Mouse (Mus musculus) right cerebral cortex, postnatal 14 days (tissue): ENCODE results near the gene Hhat.
A peak's percentile ranks its signal among the peaks of the same experiment; 100 is the strongest.

Source experiments
- DNase-seq: peaks from one replicate; pipeline ENCODE4 v3.0.0; 2022

The Hhat gene

GRCm38 (mm10) chr1:192784374-192784773, 13.4 kb upstream of the Hhat start:
- DNase-seq = peak; percentile 52

- DNase-seq = no peak
Observed at GRCm38 (mm10) chr1:192781256-192781655, 10.2 kb upstream of the Hhat start.

GRCm38 (mm10) chr1:192778869-192779514, 8.0 kb upstream of the Hhat start:
- DNase-seq = no peak

DNA sequence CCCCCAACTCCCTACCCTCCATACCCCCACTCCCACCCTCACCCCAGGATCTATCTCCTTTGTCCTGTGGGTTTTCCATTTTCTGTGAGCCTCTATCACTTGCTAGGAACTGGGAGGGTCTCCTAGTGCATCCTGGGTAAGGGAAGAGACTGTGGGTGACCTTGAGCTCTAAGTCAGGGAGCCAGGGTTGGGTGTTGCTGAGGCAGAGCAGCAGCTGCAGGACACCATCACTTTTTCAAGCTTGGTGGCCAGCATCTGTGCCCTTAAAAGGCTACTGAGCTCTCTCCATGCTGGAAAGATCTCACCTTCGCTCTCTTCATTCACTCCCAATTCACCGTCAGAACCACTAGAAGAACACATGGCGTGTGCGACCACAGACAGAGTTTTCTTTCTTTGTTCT, 7.2 kb upstream of the Hhat start:
- no peak for DNase-seq

DNA sequence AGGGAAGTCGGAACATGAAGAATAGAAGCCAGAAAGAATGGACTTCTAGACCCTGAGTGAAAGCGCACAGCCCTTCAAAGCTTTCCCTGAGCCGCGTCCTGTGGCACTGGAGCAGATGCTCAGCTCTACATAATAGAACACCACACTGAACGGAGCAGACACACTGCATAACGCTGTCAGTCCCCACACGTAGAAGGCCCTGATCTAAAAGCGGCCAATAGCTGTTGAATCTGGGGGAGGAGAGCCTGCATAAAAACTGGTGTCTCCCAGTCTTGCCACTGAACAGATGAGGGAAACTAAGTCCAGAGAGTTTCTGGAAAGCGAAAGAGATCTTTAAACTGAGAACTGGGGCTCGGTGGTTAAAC, 911 bp downstream of the Hhat start:
- no peak for DNase-seq

GRCm38 (mm10) chr1:192765531-192765930, 5.5 kb downstream of the Hhat start:
- no peak for DNase-seq

GRCm38 (mm10) chr1:192764547-192764946, 6.5 kb downstream of the Hhat start:
- DNase-seq = no peak

DNA sequence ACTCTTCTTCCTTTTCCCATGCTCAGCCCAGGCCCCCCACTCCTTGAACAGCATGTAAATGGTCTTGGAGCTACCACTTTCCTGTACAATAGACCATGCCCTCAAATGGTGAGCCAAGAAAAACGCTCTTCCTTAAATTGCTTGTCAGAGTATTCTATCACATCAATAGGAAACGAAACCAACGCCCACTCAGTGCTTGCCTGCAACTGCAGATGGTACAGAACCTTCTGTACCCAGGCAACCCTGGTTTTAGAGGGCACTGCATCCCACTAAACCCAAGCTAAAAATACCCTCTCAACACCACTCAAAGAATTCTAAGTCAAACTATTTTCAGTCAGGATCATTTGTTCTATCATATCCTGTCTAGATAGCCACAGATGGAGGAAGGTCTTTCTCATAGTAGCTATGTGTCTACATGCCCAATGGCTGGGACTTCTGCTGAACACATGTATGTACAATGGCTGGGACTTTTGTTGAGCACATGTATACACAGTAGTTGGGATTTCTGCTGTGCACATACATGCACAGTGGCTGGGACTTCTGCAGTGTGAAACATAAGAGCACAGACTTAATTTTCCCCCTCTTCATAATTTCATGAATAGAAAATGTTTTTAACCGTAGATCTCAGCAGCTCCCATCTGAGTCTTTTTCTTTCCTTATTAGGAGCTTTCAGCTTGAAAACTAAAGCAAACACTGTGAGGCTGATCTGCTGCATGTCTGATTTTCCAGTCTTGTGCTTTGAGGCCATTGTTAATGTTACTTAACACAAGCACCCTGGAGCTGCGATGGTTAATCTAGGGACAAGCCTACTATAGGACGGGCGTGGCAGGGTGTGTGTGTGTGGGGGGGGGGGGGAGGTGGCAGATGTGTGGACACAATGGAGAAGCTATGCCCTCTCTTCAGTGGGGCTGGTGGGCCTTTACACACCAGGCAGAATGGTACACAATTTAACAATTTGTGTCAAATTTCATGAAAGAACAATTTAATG, 7.8 kb downstream of the Hhat start:
- no peak for DNase-seq

DNA sequence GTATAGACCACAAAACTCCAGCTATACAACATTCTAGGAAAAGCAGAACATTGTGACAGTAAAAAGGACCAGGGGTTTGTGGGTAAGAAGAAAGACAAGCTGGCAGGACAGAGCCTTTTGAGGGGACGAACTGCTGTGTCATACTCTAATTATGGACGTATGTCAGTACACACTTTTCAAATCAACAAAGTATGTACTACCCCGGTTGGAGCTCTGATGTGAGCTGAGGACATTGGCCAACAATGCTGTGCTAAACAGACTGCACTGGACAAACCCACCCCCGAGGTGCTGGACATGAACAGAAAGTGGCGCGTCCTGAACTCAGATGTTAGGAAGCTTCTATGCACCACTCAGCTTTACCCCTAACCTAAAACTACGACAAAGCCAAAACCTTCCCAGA, 14.3 kb downstream of the Hhat start:
- no peak for DNase-seq

DNA sequence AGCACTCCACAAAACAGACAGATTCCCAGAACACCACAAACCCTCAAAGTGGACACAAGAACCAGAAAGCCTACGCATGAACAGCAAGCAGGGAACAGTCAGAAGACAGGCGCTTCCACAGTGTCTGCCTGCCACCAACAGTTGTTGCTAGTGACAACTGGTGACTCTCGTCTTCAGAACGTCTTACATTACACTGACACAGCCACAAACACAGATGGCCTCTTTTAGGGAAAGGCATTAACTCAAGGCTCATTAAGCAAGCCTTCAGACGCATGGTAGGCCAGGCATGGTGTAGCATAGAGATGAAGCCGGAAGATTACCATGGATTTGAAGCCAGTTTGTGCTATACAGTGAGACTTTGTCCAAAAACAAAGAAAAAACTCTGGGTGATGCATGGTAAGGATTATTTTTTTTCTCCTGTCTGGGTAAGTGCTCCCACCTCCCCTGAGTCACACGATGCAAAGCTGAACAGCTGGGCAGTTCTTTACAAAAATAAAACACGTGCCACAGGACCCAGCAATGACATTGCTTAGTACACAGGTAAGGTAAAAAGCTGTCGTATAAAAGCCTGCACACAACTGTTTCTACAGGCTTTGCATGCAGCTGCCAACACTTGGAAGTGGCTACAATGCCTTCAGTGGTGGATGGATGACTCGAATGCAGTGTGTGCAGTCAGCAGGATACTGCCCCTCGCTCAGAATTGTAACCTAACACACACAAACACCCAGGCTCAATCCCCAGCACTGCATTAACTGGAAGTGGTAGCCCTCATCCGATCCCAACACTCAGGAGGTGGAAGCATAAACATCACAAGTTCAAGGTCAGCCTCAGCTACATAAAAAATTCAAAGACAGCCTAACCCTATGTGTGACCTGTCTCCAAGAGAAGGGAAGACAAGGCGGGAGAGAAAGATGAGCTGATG, 15.1 kb downstream of the Hhat start:
- no peak for DNase-seq

- no peak for DNase-seq
Observed at GRCm38 (mm10) chr1:192755246-192755645, 15.8 kb downstream of the Hhat start.

GRCm38 (mm10) chr1:192754268-192754667, 16.8 kb downstream of the Hhat start:
- DNase-seq = no peak

DNA sequence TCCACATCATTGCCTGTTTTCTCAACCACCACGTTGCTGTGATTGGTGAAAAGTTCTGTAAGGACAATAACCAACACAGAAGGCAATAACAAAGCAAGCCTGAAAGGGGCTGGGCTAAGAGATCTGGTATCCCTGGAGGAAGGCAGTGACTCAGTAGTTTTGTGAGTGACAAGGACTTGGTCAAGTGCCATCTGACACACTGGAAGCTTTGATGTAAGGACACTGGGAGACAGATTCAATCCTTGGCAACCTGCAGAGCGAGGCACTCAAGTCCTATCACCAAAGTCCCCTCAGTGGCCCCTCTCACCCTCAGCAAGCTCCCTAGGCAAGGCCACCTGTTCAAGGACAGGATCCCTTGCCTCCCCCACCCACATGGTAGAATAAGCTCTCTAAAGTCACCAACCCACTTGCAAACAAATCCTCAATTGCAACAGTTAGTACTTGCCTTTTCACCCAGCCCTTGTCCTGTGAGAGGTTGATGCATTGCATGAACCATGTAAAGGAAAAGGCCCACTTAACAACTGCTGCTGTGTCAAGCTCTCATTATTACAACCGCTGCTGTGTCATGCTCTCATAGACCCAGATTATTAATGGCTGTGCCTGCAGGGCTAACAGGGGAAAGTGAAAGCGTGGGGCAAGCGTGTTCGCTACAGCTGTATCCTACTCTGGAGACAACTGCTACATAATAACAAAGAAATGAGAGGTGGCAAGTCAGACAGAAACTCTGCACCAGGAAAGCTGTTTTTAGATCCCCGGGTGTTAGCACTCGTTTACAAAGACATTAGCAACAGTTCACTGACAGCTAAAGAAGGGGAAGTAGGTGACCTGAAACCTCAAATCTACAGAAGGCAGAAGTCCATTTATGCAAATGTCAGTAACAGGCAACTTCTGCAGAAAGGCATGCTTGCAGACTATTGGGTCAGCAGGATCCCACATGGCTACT, 18.1 kb downstream of the Hhat start:
- no peak for DNase-seq

GRCm38 (mm10) chr1:192750042-192750437, 21.0 kb downstream of the Hhat start:
- DNase-seq = no peak

DNA sequence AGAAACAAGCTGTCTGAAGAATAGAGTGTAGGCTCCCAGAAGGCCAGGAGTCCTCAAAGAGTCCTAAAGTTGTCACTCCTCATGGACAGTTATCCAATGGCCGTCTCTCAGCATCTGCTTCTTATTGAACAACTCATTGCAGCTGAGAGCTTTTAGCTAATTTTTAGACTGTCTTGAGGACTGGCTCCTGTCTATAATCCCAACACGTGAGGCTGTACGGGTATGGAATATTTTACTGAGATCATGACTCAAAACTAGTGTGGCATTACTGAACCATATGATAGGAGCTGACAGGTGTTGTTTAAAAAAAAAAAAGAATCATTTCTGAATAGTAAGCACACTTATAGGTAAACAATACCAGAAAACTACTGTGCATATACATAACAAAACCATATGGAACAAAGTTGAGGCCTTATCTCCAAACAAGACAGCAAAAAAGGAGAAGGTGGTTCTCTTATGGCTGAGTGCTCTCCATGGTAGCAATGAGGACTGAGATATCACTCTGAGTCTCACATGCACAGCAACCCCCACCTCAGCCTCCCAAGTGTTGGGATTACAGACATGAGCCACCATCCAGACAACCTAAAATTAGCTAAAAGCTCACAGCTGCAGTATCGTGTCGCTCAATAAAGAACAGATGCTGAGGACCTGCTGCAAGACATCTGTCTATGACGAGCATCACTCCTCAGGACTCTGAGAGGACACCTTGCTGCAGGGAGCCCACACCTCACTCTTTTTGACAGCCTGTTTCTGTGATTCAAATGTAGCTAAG, 21.6 kb downstream of the Hhat start:
- DNase-seq = no peak

GRCm38 (mm10) chr1:192746201-192746600, 24.8 kb downstream of the Hhat start:
- no peak for DNase-seq

GRCm38 (mm10) chr1:192745240-192746101, 25.6 kb downstream of the Hhat start:
- DNase-seq = peak; percentile 45

GRCm38 (mm10) chr1:192744880-192745239, 26.2 kb downstream of the Hhat start:
- no peak for DNase-seq

DNA sequence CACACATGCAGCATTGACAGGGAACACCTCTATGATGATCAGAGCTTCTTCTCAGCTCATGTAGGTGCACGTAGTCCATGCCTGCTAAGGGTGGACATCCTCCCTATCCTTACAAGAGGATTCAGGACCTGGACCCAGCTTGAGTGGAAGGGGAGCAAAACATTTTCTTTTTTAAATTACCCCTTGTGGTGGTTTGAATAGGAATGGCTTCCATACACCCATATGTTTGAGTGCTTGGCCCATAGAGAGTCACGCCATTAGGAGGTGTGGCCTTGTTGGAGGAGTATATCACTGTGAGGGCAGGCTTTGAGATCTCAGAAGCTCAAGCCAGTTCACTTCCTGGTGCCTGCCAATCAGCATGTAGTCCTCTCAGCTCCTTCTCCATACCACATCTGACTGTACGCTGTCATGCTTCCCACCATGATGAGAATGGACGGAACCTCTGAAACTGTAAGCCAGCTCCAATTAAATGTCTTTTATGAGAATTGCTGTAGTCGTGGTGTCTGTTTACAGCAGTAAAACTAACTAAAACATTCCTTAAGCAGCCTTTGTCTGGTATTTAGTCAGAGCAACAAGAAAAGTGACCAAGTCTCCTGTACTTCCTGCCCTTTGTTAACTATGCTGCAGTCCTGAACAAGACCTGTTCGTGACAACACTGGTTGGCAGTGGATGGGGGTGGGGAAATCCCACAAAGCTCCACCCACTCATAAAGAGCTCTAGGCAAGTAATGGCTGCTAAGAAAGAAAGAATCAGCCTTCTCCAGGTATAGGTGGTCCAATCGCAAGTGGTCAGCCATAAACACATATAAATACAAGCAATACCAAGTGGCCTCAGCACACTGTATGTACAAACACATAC, 28.4 kb downstream of the Hhat start:
- DNase-seq = no peak
